ENCODE assay signal across 16 mouse cellular contexts in the genomic region with DNA sequence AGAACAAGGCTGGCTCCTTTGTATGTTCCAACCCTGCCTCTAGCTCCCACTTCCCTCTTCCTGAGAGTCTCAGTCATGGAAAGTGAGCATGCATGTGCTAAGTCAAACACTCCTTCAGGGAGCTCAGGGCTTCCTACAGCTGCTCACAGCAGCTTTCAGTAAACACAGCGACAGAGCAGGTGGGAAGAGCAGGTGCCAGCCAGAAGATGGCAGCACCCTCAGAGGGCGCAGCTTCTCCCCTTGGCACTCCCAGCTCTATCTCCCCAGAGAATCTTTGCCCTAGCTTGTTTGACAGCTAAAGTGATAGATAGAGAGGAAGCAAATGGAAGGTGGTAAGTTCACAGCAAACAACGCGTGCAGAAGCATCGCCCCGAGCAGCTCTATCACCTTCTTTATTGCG.
A peak's percentile ranks its signal among the peaks of the same experiment; 100 is the strongest.
DNase-seq lines count a peak whose midpoint lies in the region; ATAC-seq and TF ChIP-seq lines count a peak whose summit lies in the region.
"Had no signal": no experiment of that assay in that cellular context is flagged by ENCODE, and none has a peak within 500 bp of the region (broad histone marks: within the 10 kb centered on the region; RNA-seq: fewer than 3 reads in every experiment).

No protein-coding gene starts in this region.

- no peak for ATAC-seq in CD4-positive, CD25-positive, alpha-beta regulatory T cell, adult 4 months
- 0 out of 2 replicates have a peak, but pooled peaks have one; percentile 31 for ATAC-seq in hindbrain, embryonic 14.5 days (ENCODE audit: low FRiP score)
- no peak for ATAC-seq in hindbrain, embryonic 12.5 days (ENCODE audit: low FRiP score)
- peak; percentile 15; the same call in 1 of the 2 replicates for ATAC-seq in lung, embryonic 16.5 days (ENCODE audit: low read depth)

- no peaks in the 10 kb centered on the region for H3K36me3 ChIP-seq in hindbrain, embryonic 14.5 days (replicated peaks; ENCODE audit: control insufficient read depth, insufficient read depth)
- no peaks in the 10 kb centered on the region for H3K36me3 ChIP-seq in hindbrain, embryonic 12.5 days
- no peaks in the 10 kb centered on the region for H3K36me3 ChIP-seq in lung, embryonic 16.5 days (ENCODE audit: control insufficient read depth, insufficient read depth, low read length)
- H3K36me3 ChIP-seq: limb, embryonic 15.5 days; liver, embryonic 15.5 days had no signal

- H3K4me3 ChIP-seq in hindbrain, embryonic 14.5 days (replicated peaks; ENCODE audit: low read length), result no peak overlapping the region
- H3K4me3 ChIP-seq in hindbrain, embryonic 12.5 days, result no peak overlapping the region
- H3K4me3 ChIP-seq in lung, embryonic 16.5 days (ENCODE audit: low read length), result no peak overlapping the region
- H3K4me3 ChIP-seq: limb, embryonic 15.5 days; liver, embryonic 15.5 days had no signal

- no peak for TF ChIP-seq POLR2A in brain, embryonic 14.5 days (IDR thresholded peaks at IDR 0.05; ENCODE audit: borderline replicate concordance, extremely low read depth, insufficient read depth, insufficient read length, poor library complexity, severe bottlenecking)

- 70% methylated on average over 7 of the region's 7 CpGs for WGBS in hindbrain, embryonic 14.5 days
- WGBS in hindbrain, embryonic 12.5 days, result 80% methylated on average over 7 of the region's 7 CpGs
- WGBS in lung, embryonic 16.5 days, result 38% methylated on average over 7 of the region's 7 CpGs

- H3K27me3 ChIP-seq in hindbrain, embryonic 14.5 days (ENCODE audit: control insufficient read depth, insufficient read depth, low read length), result no peaks in the 10 kb centered on the region
- no peaks in the 10 kb centered on the region; the same call in 1 of the 2 replicates for H3K27me3 ChIP-seq in hindbrain, embryonic 12.5 days
- no peaks in the 10 kb centered on the region for H3K27me3 ChIP-seq in lung, embryonic 16.5 days (ENCODE audit: control insufficient read depth, insufficient read depth, low read depth, low read length)
- H3K27me3 ChIP-seq: limb, embryonic 15.5 days; liver, embryonic 15.5 days had no signal

- TF ChIP-seq CTCF in brain, embryonic 14.5 days (IDR thresholded peaks at IDR 0.05; ENCODE audit: borderline replicate concordance, extremely low read depth, insufficient read depth, insufficient read length), result 0 out of 2 replicates have a peak, but pooled peaks have one; percentile 3

- no peaks in the 10 kb centered on the region for H3K9me3 ChIP-seq in hindbrain, embryonic 14.5 days (ENCODE audit: control insufficient read depth, low read length)
- no peaks in the 10 kb centered on the region for H3K9me3 ChIP-seq in hindbrain, embryonic 12.5 days (replicated peaks)
- no peaks in the 10 kb centered on the region for H3K9me3 ChIP-seq in lung, embryonic 16.5 days (ENCODE audit: control insufficient read depth, low read length)
- H3K9me3 ChIP-seq: limb, embryonic 15.5 days; liver, embryonic 15.5 days had no signal

- DNase-seq in CD4-positive, CD25-positive, alpha-beta regulatory T cell, adult 2 months (ENCODE audit: low read depth, low spot score), result peak; percentile 2
- no peak for DNase-seq in hindbrain, embryonic 14.5 days (ENCODE audit: low spot score)
- no peak for DNase-seq in lung, postnatal 25 days (ENCODE audit: low spot score)
- DNase-seq in brain, embryonic 14.5 days (ENCODE audit: low read depth), result no peak
- no peak for DNase-seq in embryo, embryonic 11 days
- DNase-seq: adrenal gland, postnatal 25 days; cerebellum, adult 8-10 months; gastrocnemius, postnatal 10 days; heart, postnatal 36 days; layer of hippocampus, postnatal 36 days; lung, postnatal 4 days had no signal

- no peak overlapping the region for H3K27ac ChIP-seq in hindbrain, embryonic 14.5 days
- no peak overlapping the region for H3K27ac ChIP-seq in hindbrain, embryonic 12.5 days
- no peak overlapping the region for H3K27ac ChIP-seq in lung, embryonic 16.5 days (ENCODE audit: low read length)
- H3K27ac ChIP-seq: limb, embryonic 15.5 days; liver, embryonic 15.5 days had no signal

- no peaks in the 10 kb centered on the region for H3K4me1 ChIP-seq in hindbrain, embryonic 14.5 days (replicated peaks; ENCODE audit: control insufficient read depth, insufficient read depth, low read length)
- no peaks in the 10 kb centered on the region for H3K4me1 ChIP-seq in hindbrain, embryonic 12.5 days
- no peaks in the 10 kb centered on the region for H3K4me1 ChIP-seq in lung, embryonic 16.5 days (replicated peaks; ENCODE audit: control insufficient read depth, insufficient read depth, low read length)
- H3K4me1 ChIP-seq: limb, embryonic 15.5 days; liver, embryonic 15.5 days had no signal

- no peak overlapping the region for H3K4me2 ChIP-seq in hindbrain, embryonic 14.5 days (replicated peaks)
- H3K4me2 ChIP-seq in hindbrain, embryonic 12.5 days (replicated peaks), result no peak overlapping the region
- H3K4me2 ChIP-seq in lung, embryonic 16.5 days (ENCODE audit: low read depth, low read length), result no peak overlapping the region
- H3K4me2 ChIP-seq: limb, embryonic 15.5 days; liver, embryonic 15.5 days had no signal

- H3K9ac ChIP-seq in hindbrain, embryonic 14.5 days, result no peak overlapping the region
- no peak overlapping the region for H3K9ac ChIP-seq in hindbrain, embryonic 12.5 days
- H3K9ac ChIP-seq in lung, embryonic 16.5 days (ENCODE audit: low read length), result no peak overlapping the region
- H3K9ac ChIP-seq: limb, embryonic 15.5 days; liver, embryonic 15.5 days had no signal

Comparison
In these comparisons a context has a peak if more than half of its experiments do, and no peak if none do; other contexts are left out.
1. ATAC-seq: peak in hindbrain, embryonic 14.5 days (single experiment) and lung, embryonic 16.5 days (single experiment); none in CD4-positive, CD25-positive, alpha-beta regulatory T cell, adult 4 months (single experiment) and hindbrain, embryonic 12.5 days (single experiment).